Mouse (Mus musculus) 416B (cell line): ENCODE results near the gene Rgs1.
A peak's percentile ranks its signal among the peaks of the same experiment; 100 is the strongest.

Experiments used
- DNase-seq: peaks from one replicate; pipeline ENCODE4 v3.0.0; 2011; ENCODE audit warnings: low read depth

Gene Rgs1

DNA sequence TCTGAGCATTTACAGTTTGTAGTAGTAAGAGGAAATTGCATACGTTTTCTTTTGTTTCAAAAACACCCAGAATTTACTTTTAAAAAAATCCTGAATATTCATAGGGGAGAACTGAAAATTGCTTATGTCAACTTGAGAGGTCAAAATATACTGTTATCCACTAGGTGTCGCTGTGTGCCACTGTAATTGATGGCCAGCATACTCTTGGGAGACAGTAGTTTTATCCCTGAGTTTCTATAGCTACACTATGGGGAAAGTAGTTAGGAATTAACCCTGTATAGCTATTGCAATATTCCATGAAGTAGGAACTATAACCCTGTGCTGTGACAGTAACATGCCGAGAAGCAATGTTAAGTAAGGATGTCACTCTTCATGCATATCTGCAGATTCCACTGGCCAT, 51.4 kb downstream of the Rgs1 start:
- DNase-seq, result peak; percentile 84
